Mouse (Mus musculus) forebrain, embryonic 16.5 days (tissue): ENCODE data around the gene Tmprss12. TPM values are rescaled to one million over a fixed set of nuclear protein-coding genes. Genes with fewer than 3 reads are reported as not detected.
"Not testable (repeated sequence)": the region's sequence is repeated elsewhere in the genome, so short reads cannot be mapped to it uniquely, and the experiment has no call there.

Source experiments
- ATAC-seq: fragments of 200-750 bp; cut with Nextera tagmentation; 2 replicates; pipeline ENCODE4 v1.8.0; 2017; ENCODE audit warnings: mild to moderate bottlenecking, moderate library complexity
- H3K27ac ChIP-seq: fragments of 300-500 bp; sonication (generic); 2 replicates; pipeline ENCODE4 v1.5.1; 2014; ENCODE audit warnings: low read length, control low read depth
- H3K27me3 ChIP-seq: fragments of 300-500 bp; sonication (generic); replicated peaks from 2 replicates; pipeline ENCODE4 v1.6.1; 2014; ENCODE audit warnings: low read length; ENCODE audit not compliant: control insufficient read depth, insufficient read depth
- H3K36me3 ChIP-seq: fragments of 300-500 bp; sonication (generic); 2 replicates; pipeline ENCODE4 v1.6.1; 2014; ENCODE audit not compliant: control insufficient read depth, insufficient read depth
- H3K4me1 ChIP-seq: fragments of 300-500 bp; sonication (generic); replicated peaks from 2 replicates; pipeline ENCODE4 v1.6.1; 2014; ENCODE audit warnings: low read length; ENCODE audit not compliant: control insufficient read depth, insufficient read depth
- H3K4me2 ChIP-seq: fragments of 300-500 bp; sonication (generic); 2 replicates; pipeline ENCODE4 v1.6.1; 2014; ENCODE audit warnings: mild to moderate bottlenecking, low read length, control low read depth
- H3K4me3 ChIP-seq: fragments of 300-500 bp; sonication (generic); replicated peaks from 2 replicates; pipeline ENCODE4 v1.5.1; 2014; ENCODE audit warnings: mild to moderate bottlenecking, low read length, control low read depth
- H3K9ac ChIP-seq: fragments of 300-500 bp; sonication (generic); replicated peaks from 2 replicates; pipeline ENCODE4 v1.6.1; 2014; ENCODE audit warnings: low read depth, low read length, control low read depth
- H3K9me3 ChIP-seq: fragments of 300-500 bp; sonication (generic); 2 replicates; pipeline ENCODE4 v1.6.1; 2016; ENCODE audit warnings: low read length; ENCODE audit not compliant: control insufficient read depth
- WGBS: fragments of 180-500 bp; shearing (Covaris S2); extraction: QIAGEN DNeasy Blood & Tissue Kit; methylation state at CpG from one replicate; pipeline ENCODE4 v1.1.7; 2014; 5-methylcytosine and 5-hydroxymethylcytosine counted together
- polyA plus RNA-seq: library from polyadenylated mRNA; unstranded; fragments of >200 nt; fragmentation: Nextera tagmentation; extraction: Ambion mirVana; gene quantifications from 2 replicates; pipeline ENCODE4 v1.2.1, GENCODE M21; 2015

Tmprss12 gene
- polyA plus RNA-seq, 1 experiment from 2014 or later = not detected

- no peak for ATAC-seq
- WGBS = 89% methylated on average over 6 of the region's 6 CpGs
- no peaks in the 10 kb centered on the region for H3K9me3 ChIP-seq
- no peak overlapping the region for H3K27ac ChIP-seq
- peaks cover 39% of the 10 kb centered on the region for H3K36me3 ChIP-seq
- no peak overlapping the region for H3K4me3 ChIP-seq
- H3K4me1 ChIP-seq = no peaks in the 10 kb centered on the region
- H3K4me2 ChIP-seq = no peak overlapping the region
- H3K9ac ChIP-seq = no peak overlapping the region
- no peaks in the 10 kb centered on the region for H3K27me3 ChIP-seq
Measured at GRCm38 (mm10) chr15:100251153-100251780, 29.4 kb upstream of the Tmprss12 start.

DNA sequence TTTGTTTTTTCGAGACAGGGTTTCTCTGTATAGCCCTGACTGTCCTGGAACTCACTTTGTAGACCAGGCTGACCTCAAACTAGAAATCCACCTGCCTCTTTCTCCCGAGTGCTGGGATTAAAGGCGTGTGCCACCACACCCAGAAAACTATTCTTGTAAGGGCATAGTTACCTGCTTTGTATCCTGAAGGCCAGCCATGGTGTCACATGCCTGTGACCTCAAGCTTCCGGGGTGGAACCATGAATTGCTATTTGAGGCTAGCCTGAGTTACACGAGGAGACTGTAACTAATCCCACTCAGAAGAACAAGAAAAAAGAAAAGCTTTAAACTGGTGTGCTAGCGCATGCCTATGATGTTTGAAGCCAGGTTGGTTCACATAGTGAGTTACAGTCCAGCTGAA, 24.3 kb upstream of the Tmprss12 start:
- Histone ChIP-seq H3K4me1 (no peaks in the 10 kb centered on the region), H3K27me3 (no peaks in the 10 kb centered on the region), H3K9me3 (no peaks in the 10 kb centered on the region), H3K4me3 (no peak overlapping the region), H3K9ac (no peak overlapping the region), H3K36me3 (peaks cover 32% of the 10 kb centered on the region), H3K27ac (no peak overlapping the region), H3K4me2 (no peak overlapping the region)
- 85% methylated on average over 6 of the region's 6 CpGs for WGBS
- ATAC-seq = no peak

GRCm38 (mm10) chr15:100257305-100257704, 23.3 kb upstream of the Tmprss12 start:
- Histone ChIP-seq H3K36me3 (peaks cover 34% of the 10 kb centered on the region), H3K27ac (no peak overlapping the region), H3K9me3 (no peaks in the 10 kb centered on the region), H3K27me3 (no peaks in the 10 kb centered on the region), H3K4me1 (no peaks in the 10 kb centered on the region), H3K9ac (no peak overlapping the region), H3K4me2 (no peak overlapping the region), H3K4me3 (no peak overlapping the region)
- ATAC-seq = no peak
- WGBS = 93% methylated on average over 5 of the region's 5 CpGs

DNA sequence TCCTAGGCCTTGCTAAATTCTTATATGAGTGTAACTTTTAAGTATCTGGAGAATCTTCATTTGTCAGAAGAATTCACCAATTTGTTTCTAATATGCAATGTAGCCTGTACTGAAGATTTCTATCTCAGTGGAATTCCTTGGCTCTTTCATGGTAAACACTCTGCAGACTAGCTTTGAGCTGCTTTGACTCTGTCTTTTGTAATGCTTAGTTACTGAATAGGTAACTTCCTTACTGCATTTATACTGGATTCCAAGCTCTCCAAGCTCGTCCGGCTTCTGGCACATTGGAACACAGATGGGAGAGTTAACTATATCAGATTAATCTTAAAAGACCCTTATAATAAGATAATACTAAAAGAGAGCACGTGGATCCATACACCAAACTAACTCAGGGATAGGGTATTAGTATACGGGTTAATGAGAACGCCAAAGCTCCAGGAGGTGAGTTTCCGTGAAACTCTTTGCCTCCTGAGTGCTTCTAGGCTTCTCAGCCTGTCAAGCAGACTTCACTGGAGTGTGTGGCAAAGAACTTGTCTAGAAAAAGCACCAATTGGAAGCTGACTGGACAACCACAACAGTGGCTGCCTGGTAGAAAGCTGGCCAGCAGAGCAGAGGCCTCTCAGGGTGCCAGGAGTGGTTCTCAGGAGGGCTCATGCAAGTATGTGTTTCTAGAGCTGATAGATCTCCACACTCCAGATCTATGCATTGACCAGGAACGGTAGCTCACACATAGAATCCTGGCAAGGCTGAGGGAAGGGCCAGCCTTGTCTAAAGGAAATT, 21.8 kb upstream of the Tmprss12 start:
- no peaks in the 10 kb centered on the region for H3K4me1 ChIP-seq
- ATAC-seq = no peak
- WGBS = 95% methylated on average over 7 of the region's 7 CpGs
- H3K4me2 ChIP-seq = no peak overlapping the region
- peaks cover 26% of the 10 kb centered on the region for H3K36me3 ChIP-seq
- H3K9ac ChIP-seq = no peak overlapping the region
- no peak overlapping the region for H3K27ac ChIP-seq
- H3K27me3 ChIP-seq = no peaks in the 10 kb centered on the region
- H3K9me3 ChIP-seq = no peaks in the 10 kb centered on the region
- no peak overlapping the region for H3K4me3 ChIP-seq

- H3K27me3 ChIP-seq, H3K9ac ChIP-seq, H3K4me1 ChIP-seq, H3K27ac ChIP-seq, H3K4me3 ChIP-seq, H3K4me2 ChIP-seq, H3K9me3 ChIP-seq, ATAC-seq: not testable (repeated sequence)
- H3K36me3 ChIP-seq = peaks cover 15% of the 10 kb centered on the region
- 93% methylated on average over 7 of the region's 7 CpGs for WGBS
Measured at GRCm38 (mm10) chr15:100260351-100260750, 20.3 kb upstream of the Tmprss12 start.

DNA sequence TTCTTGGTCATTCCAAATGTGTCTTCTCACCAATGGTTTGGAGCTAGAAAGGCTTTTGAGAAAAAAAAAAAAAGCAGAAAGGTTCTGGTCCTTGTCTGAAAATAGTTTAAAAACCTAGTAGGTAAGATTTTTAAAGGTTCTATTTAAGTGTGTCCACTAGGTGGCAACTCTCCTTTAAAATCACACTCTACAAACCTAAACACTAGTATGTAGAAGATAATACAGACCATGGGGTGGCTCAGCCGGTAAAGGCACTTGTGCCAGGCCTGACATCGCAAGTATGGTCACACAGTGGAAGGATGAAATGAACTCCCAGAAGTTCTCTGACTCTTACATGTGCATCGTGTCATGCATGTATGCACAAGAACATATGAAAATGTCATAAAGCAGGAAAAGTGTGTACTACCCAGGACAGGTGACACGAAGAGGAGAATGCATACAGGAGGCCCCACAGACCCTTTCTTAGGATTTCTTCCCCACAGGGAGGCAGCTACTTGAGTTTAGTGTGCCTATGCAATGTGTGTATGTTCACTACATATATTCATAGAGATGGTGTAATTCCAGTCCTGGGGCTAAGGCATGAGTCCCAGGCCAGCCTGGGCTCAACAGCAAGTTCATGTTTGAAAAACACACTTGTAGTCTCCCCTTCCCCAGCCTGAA, 17.3 kb upstream of the Tmprss12 start:
- H3K27me3 ChIP-seq = no peaks in the 10 kb centered on the region
- no peak overlapping the region for H3K27ac ChIP-seq
- H3K9ac ChIP-seq = no peak overlapping the region
- no peaks in the 10 kb centered on the region for H3K9me3 ChIP-seq
- peaks cover 6% of the 10 kb centered on the region; the same call in 1 of the 2 replicates for H3K36me3 ChIP-seq
- no peak overlapping the region for H3K4me3 ChIP-seq
- no peak for ATAC-seq
- WGBS = 17% methylated on average over 4 of the region's 4 CpGs
- no peaks in the 10 kb centered on the region for H3K4me1 ChIP-seq
- H3K4me2 ChIP-seq = no peak overlapping the region

DNA sequence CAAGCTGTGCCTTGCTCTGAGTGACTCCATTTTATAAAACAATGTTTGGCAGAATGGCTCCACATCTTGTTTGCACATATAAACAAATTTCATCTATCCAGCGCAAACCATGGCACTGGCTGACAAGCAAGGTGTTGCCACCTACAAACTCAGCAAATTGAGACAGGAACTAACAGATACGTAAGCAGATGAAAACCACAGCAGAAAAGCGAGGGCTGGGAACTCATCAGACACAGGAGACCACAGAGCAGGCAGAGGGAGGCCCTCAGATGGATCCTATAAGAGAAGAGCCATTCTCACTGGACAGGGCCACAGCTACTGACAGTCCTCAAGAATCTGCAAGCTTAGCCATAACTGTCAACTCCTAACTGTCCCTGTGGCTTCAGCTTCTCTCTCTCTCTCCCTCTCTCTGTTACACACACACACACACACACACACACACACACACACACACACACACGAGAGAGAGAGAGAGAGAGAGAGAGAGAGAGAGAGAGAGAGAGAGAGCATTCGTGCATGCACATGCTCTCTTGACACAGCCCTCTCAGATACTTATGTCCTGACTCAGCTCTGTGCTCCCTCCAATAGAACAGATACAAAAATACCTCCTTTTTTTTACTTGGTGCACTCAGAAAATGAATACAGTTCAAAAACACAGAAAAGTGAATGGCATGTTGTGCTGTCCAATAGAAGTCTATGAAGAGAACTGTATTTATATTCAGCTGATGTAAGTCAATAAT, 14.9 kb upstream of the Tmprss12 start:
- Histone ChIP-seq H3K4me3 (no peak overlapping the region), H3K36me3 (0 out of 2 replicates have a peak, but pooled peaks cover 4% of the 10 kb centered on the region), H3K4me2 (no peak overlapping the region), H3K9me3 (no peaks in the 10 kb centered on the region), H3K27ac (no peak overlapping the region), H3K27me3 (no peaks in the 10 kb centered on the region), H3K9ac (no peak overlapping the region), H3K4me1 (no peaks in the 10 kb centered on the region)
- ATAC-seq = no peak
- 88% methylated on average over 4 of the region's 5 CpGs for WGBS

- Histone ChIP-seq H3K9ac (no peak overlapping the region), H3K27me3 (no peaks in the 10 kb centered on the region), H3K4me2 (no peak overlapping the region), H3K4me1 (no peaks in the 10 kb centered on the region), H3K27ac (no peak overlapping the region), H3K36me3 (no peaks in the 10 kb centered on the region), H3K9me3 (0 out of 2 replicates have a peak, but pooled peaks cover 4% of the 10 kb centered on the region), H3K4me3 (no peak overlapping the region)
- 76% methylated on average over 2 of the region's 2 CpGs for WGBS
- no peak for ATAC-seq
Measured at GRCm38 (mm10) chr15:100268916-100269315, 11.7 kb upstream of the Tmprss12 start.

DNA sequence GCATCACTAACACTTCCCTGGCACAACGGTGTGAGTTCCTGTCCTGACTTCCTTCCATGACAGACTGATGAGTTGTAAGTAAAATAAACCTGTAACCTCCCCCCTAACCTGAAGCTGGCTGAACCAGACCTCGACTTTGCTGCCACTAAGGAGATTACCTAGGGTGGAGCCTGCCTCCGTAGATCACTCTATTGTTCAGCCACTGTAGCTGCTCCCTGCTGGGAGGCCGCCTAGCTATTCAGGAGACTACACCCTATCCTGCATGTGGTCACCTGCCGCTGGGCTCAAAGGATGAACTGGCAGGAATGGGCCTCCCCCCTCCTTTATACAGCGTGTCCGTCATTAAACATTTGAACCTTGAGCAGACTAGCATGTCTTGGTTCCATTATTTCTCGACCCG, 10.9 kb upstream of the Tmprss12 start:
- H3K4me3 ChIP-seq = no peak overlapping the region
- no peak overlapping the region for H3K27ac ChIP-seq
- no peaks in the 10 kb centered on the region for H3K4me1 ChIP-seq
- 9% methylated on average over 9 of the region's 9 CpGs for WGBS
- ATAC-seq = no peak
- no peak overlapping the region for H3K9ac ChIP-seq
- H3K36me3 ChIP-seq = no peaks in the 10 kb centered on the region
- H3K27me3 ChIP-seq = no peaks in the 10 kb centered on the region
- H3K9me3 ChIP-seq = 0 out of 2 replicates have a peak, but pooled peaks cover 4% of the 10 kb centered on the region
- no peak overlapping the region for H3K4me2 ChIP-seq
